Mouse (Mus musculus) stomach, postnatal 0 days (tissue): ENCODE results near the gene Zcchc24. TPM values are rescaled to one million over a fixed set of nuclear protein-coding genes. Genes with fewer than 3 reads are reported as not detected.

ENCODE experiments used
- ATAC-seq: fragments of 200-750 bp; cut with Nextera tagmentation; 2 replicates; pipeline ENCODE4 v1.8.0; 2017; ENCODE audit not compliant: low FRiP score, low TSS enrichment
- DNase-seq: peaks from one replicate; pipeline ENCODE4 v3.0.0-alpha.2; 2016; ENCODE audit warnings: low spot score
- H3K27ac ChIP-seq: fragments of 300-500 bp; sonication (generic); replicated peaks from 2 replicates; pipeline ENCODE4 v1.5.1; 2014; ENCODE audit warnings: mild to moderate bottlenecking, control low read depth
- H3K27me3 ChIP-seq: fragments of 300-500 bp; sonication (generic); 2 replicates; pipeline ENCODE4 v1.6.1; 2014; ENCODE audit warnings: low read length; ENCODE audit not compliant: control insufficient read depth, insufficient read depth
- H3K36me3 ChIP-seq: fragments of 300-500 bp; sonication (generic); 2 replicates; pipeline ENCODE4 v1.6.1; 2014; ENCODE audit warnings: low read length, mixed read lengths; ENCODE audit not compliant: control insufficient read depth, insufficient read depth
- H3K4me1 ChIP-seq: fragments of 300-500 bp; sonication (generic); replicated peaks from 2 replicates; pipeline ENCODE4 v1.6.1; 2014; ENCODE audit warnings: antibody characterized with exemption; ENCODE audit not compliant: control insufficient read depth, insufficient read depth
- H3K4me2 ChIP-seq: fragments of 300-500 bp; sonication (generic); replicated peaks from 2 replicates; pipeline ENCODE4 v1.6.1; 2014; ENCODE audit warnings: low read depth, mild to moderate bottlenecking, control low read depth, moderate library complexity
- H3K4me3 ChIP-seq: fragments of 300-500 bp; sonication (generic); 2 replicates; pipeline ENCODE4 v1.5.1; 2014; ENCODE audit warnings: low read depth, low read length, control low read depth
- H3K9ac ChIP-seq: fragments of 300-500 bp; sonication (generic); 2 replicates; pipeline ENCODE4 v1.6.1; 2014; ENCODE audit warnings: mild to moderate bottlenecking, low read length, control low read depth, mixed read lengths
- H3K9me3 ChIP-seq: fragments of 300-500 bp; sonication (generic); 2 replicates; pipeline ENCODE4 v1.6.1; 2016; ENCODE audit warnings: low read length; ENCODE audit not compliant: control insufficient read depth
- CTCF ChIP-seq: IDR thresholded peaks from 2 replicates; pipeline ENCODE4 v1.5.1; 2016; ENCODE audit warnings: antibody characterized with exemption, low read depth, mild to moderate bottlenecking, moderate library complexity
- EP300 ChIP-seq: optimal IDR thresholded peaks from 2 replicates; pipeline ENCODE3; 2016; ENCODE audit warnings: antibody characterized with exemption
- WGBS: fragments of 180-500 bp; shearing (Covaris S2); extraction: QIAGEN DNeasy Blood & Tissue Kit; methylation state at CpG from one replicate; pipeline ENCODE4 v1.1.7; 2014; 5-methylcytosine and 5-hydroxymethylcytosine counted together
- polyA plus RNA-seq: library from polyadenylated mRNA; unstranded; fragments of >200 nt; fragmentation: Nextera tagmentation; extraction: Ambion mirVana; gene quantifications from 2 replicates; pipeline ENCODE4 v1.2.1, GENCODE M21; 2015

Zcchc24 gene
- polyA plus RNA-seq, 1 experiment from 2014 or later: 11.3 TPM

DNA sequence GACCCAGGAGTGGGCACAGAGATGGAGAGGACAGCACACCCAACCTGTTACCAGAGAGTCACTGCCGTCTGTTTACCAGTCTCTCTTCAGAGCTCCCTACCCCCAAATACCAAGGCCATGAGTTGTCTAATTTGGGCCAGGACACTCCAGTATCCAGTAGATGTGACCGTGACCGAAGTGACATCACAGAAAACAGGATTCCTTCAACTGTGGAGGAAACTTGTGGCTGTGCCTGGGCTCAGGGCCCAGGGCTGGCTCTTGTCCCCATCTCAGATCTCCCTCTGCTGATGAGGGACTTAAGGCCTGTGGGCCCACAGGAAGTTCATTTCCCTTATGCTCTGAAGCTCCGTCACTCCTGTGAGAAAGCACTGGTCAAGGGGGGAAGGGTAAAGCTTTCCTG lies 60.4 kb downstream of the Zcchc24 start:
- Histone ChIP-seq H3K4me2 (no peak overlapping the region), H3K27me3 (no peaks in the 10 kb centered on the region), H3K27ac (peak overlapping the region; percentile 87), H3K4me3 (no peak overlapping the region), H3K4me1 (peaks cover 12% of the 10 kb centered on the region), H3K9ac (peak overlapping the region; percentile 8; the same call in 1 of the 2 replicates), H3K36me3 (no peaks in the 10 kb centered on the region), H3K9me3 (no peaks in the 10 kb centered on the region)
- DNase-seq: no peak
- 50% methylated on average over 4 of the region's 4 CpGs for WGBS
- TF ChIP-seq EP300 (no peak), CTCF (no peak)
- ATAC-seq: peak; percentile 11; the same call in 1 of the 2 replicates

DNA sequence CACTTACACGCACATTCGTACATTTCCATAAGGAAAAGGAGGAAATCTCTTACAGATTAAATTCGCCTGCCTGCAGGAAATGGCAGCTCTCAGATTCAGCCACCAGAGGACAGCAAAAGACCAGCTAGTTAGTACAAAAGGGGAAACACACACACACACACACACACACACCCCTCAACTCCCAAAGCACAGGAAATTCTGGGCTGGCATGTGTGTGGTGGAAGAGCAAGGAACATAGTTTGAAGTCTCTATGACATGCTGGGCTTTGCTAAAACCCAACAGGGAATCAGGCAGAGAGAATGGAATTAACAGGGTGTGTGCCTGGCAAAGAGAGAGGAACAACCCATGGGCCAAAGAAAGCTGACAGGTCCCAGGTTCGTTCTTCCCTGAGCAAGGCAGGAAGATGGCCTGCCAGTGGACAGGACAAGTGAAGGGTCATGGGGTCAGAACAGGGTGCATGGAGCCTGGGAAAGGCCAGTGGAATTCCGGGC lies 61.1 kb downstream of the Zcchc24 start:
- Histone ChIP-seq H3K4me3 (no peak overlapping the region), H3K27me3 (no peaks in the 10 kb centered on the region), H3K4me1 (peaks cover 12% of the 10 kb centered on the region), H3K4me2 (no peak overlapping the region), H3K27ac (peak overlapping the region; percentile 87), H3K9me3 (no peaks in the 10 kb centered on the region), H3K36me3 (no peaks in the 10 kb centered on the region), H3K9ac (no peak overlapping the region)
- ATAC-seq (peak; percentile 18; the same call in 1 of the 2 replicates), DNase-seq (peak; percentile 66)
- WGBS: 51% methylated on average over 5 of the region's 5 CpGs
- TF ChIP-seq CTCF (peak; percentile 98), EP300 (no peak)

DNA sequence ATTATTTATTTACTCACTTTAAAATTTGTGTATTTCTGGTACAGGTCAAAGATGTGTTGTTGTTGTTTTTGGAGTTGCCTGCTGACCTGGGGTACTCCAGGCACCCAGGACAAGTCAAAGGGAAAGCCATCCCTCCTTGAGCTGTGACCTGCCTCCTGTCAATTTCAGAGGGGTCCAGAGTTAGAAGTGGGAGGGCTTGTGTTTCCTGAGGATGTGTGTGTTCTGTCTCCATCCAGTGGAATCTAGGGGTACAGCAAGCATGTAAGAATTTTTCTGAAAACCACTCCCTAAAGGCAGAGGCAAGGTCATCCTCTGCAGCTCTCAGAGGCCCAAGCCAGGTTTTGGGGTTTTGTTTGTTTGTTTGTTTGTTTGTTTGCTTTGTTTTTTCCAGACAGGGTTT lies 66.9 kb downstream of the Zcchc24 start:
- Histone ChIP-seq H3K4me1 (no peaks in the 10 kb centered on the region), H3K9me3 (no peaks in the 10 kb centered on the region), H3K9ac (no peak overlapping the region), H3K36me3 (peaks cover 14% of the 10 kb centered on the region), H3K4me2 (no peak overlapping the region), H3K27ac (no peak overlapping the region), H3K27me3 (no peaks in the 10 kb centered on the region), H3K4me3 (no peak overlapping the region)
- ATAC-seq (peak; percentile 22; the same call in 1 of the 2 replicates), DNase-seq (peak; percentile 36)
- TF ChIP-seq EP300 (no peak), CTCF (peak; percentile 90)

DNA sequence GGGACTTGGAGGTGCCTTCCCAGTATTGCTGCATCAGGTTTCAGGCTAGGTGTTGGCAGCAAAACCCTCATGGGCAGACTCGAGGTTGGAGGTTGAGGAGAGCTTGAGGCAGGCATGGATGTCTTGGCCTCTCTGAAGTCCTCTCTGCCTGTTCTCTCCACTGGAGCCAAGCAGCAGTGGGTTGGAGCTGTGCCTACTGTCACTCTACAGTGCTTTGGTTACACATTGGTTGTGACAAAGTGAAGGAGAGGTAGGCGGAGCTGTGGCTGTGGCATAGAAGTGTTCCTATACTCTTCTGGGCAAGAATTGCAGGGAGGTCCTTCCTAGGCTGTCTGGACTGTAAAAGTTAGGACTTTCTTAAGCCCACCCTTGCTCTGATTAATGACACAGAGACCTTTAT lies 72.5 kb downstream of the Zcchc24 start:
- no peak overlapping the region for H3K4me3 ChIP-seq
- H3K4me1 ChIP-seq: no peaks in the 10 kb centered on the region
- H3K36me3 ChIP-seq: peaks cover 14% of the 10 kb centered on the region
- no peak overlapping the region for H3K9ac ChIP-seq
- no peak overlapping the region for H3K27ac ChIP-seq
- ATAC-seq: no peak
- no peak for TF ChIP-seq EP300
- no peak for TF ChIP-seq CTCF
- no peak for DNase-seq
- H3K4me2 ChIP-seq: peak overlapping the region; percentile 98; the same call in 1 of the 2 replicates
- H3K9me3 ChIP-seq: no peaks in the 10 kb centered on the region
- WGBS: 59% methylated on average over 2 of the region's 2 CpGs
- H3K27me3 ChIP-seq: no peaks in the 10 kb centered on the region

DNA sequence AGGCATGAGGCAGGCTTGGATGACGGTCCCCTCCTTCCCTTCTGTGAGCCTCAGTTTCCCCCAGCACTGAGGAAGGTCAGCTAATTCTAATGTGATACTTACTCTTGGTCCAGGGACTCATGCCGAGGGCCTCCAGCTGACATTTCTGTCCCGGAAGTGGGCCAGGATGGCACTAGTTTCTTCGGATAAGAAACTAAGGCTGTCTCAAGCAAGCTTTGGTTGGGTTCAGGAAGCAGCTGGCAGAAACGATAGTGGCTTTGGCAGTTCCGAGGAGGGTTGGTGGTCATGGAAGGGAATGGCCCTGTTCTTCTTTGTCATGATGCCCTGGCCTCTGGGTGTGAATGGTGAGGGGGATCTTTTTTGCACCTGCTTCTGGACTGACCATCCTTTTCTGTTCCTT lies 73.8 kb downstream of the Zcchc24 start:
- Histone ChIP-seq H3K4me2 (peak overlapping the region; percentile 98), H3K36me3 (peaks cover 14% of the 10 kb centered on the region), H3K4me3 (peak overlapping the region; percentile 77; the same call in 1 of the 2 replicates), H3K27ac (no peak overlapping the region), H3K9me3 (no peaks in the 10 kb centered on the region), H3K9ac (peak overlapping the region; percentile 35; the same call in 1 of the 2 replicates), H3K27me3 (no peaks in the 10 kb centered on the region), H3K4me1 (no peaks in the 10 kb centered on the region)
- DNase-seq (no peak), ATAC-seq (no peak)
- WGBS: 46% methylated on average over 6 of the region's 6 CpGs
- TF ChIP-seq EP300: no peak
- no peak for TF ChIP-seq CTCF

DNA sequence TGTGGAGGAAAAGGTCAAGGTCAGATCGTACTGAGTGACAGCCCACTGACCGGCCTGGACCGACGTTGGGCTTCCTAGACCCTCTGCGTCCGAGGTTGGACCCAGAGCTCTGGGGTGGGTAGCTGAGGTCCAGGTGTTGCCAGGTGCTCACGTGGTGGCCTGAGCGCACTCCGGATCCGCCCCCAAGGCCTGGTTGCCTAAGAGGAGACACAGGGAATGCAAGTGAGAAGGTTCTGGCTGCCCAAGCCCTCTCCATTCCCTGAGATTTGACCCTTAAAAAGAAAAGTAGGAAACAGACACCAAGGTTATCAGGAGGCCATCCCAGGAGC lies 74.3 kb downstream of the Zcchc24 start:
- Histone ChIP-seq H3K4me2 (peak overlapping the region; percentile 98), H3K4me3 (peak overlapping the region; percentile 77), H3K9me3 (no peaks in the 10 kb centered on the region), H3K36me3 (peaks cover 11% of the 10 kb centered on the region), H3K9ac (peak overlapping the region; percentile 82), H3K27ac (no peak overlapping the region; the same call in 1 of the 2 replicates), H3K4me1 (no peaks in the 10 kb centered on the region), H3K27me3 (no peaks in the 10 kb centered on the region)
- 1% methylated on average over 10 of the region's 10 CpGs for WGBS
- TF ChIP-seq EP300 (no peak), CTCF (no peak)
- DNase-seq: peak; percentile 78
- ATAC-seq: peak; percentile 62
